Mouse (Mus musculus) hindbrain, embryonic 15.5 days (tissue): ENCODE results near the gene Pth1r. TPM values are rescaled to one million over a fixed set of nuclear protein-coding genes. Genes with fewer than 3 reads are reported as not detected.

Experiments used
- ATAC-seq: fragments of 200-750 bp; cut with Nextera tagmentation; 2 replicates; pipeline ENCODE4 v1.8.0; 2017; ENCODE audit warnings: low read depth, moderate number of reproducible peaks, moderate TSS enrichment; ENCODE audit not compliant: low FRiP score
- H3K27ac ChIP-seq: fragments of 300-500 bp; sonication (generic); replicated peaks from 2 replicates; pipeline ENCODE4 v1.5.1; 2015; ENCODE audit warnings: mild to moderate bottlenecking, inconsistent platforms
- H3K27me3 ChIP-seq: fragments of 300-500 bp; sonication (generic); 2 replicates; pipeline ENCODE4 v1.6.1; 2015; ENCODE audit warnings: control low read depth, inconsistent platforms
- H3K36me3 ChIP-seq: fragments of 300-500 bp; sonication (generic); 2 replicates; pipeline ENCODE4 v1.6.1; 2015; ENCODE audit warnings: control low read depth, inconsistent platforms
- H3K4me1 ChIP-seq: fragments of 300-500 bp; sonication (generic); replicated peaks from 2 replicates; pipeline ENCODE4 v1.6.1; 2015; ENCODE audit warnings: control low read depth, inconsistent platforms
- H3K4me2 ChIP-seq: fragments of 300-500 bp; sonication (generic); 2 replicates; pipeline ENCODE4 v1.6.1; 2015; ENCODE audit warnings: moderate library complexity, mild to moderate bottlenecking, inconsistent platforms
- H3K4me3 ChIP-seq: fragments of 300-500 bp; sonication (generic); 2 replicates; pipeline ENCODE4 v1.5.1; 2015; ENCODE audit warnings: mild to moderate bottlenecking, inconsistent platforms
- H3K9ac ChIP-seq: fragments of 300-500 bp; sonication (generic); 2 replicates; pipeline ENCODE4 v1.6.1; 2015; ENCODE audit warnings: inconsistent platforms
- H3K9me3 ChIP-seq: fragments of 300-500 bp; sonication (generic); 2 replicates; pipeline ENCODE4 v1.6.1; 2016; ENCODE audit warnings: control low read depth, inconsistent platforms
- WGBS: fragments of 180-500 bp; shearing (Covaris S2); methylation state at CpG from one replicate; pipeline ENCODE4 v1.1.7; 2015; 5-methylcytosine and 5-hydroxymethylcytosine counted together
- polyA plus RNA-seq: library from polyadenylated mRNA; unstranded; fragments of >200 nt; fragmentation: Nextera tagmentation; extraction: Ambion mirVana; gene quantifications from 2 replicates; pipeline ENCODE4 v1.2.1, GENCODE M21; 2015

Gene Pth1r
- polyA plus RNA-seq, 1 experiment from 2014 or later: 12.0 TPM

GRCm38 (mm10) chr9:110772336-110772735, 25.4 kb upstream of the Pth1r start:
- whole genome bisulfite sequencing: 94% methylated on average over 10 of the region's 10 CpGs
- no peak for ATAC-seq
- H3K9me3 ChIP-seq: no peaks in the 10 kb centered on the region

GRCm38 (mm10) chr9:110763405-110763804, 16.5 kb upstream of the Pth1r start:
- ATAC-seq: no peak
- Histone ChIP-seq H3K36me3 (no peaks in the 10 kb centered on the region), H3K4me2 (no peak overlapping the region), H3K4me3 (no peak overlapping the region), H3K9me3 (no peaks in the 10 kb centered on the region), H3K27me3 (no peaks in the 10 kb centered on the region), H3K4me1 (no peaks in the 10 kb centered on the region), H3K27ac (no peak overlapping the region), H3K9ac (no peak overlapping the region)
- 76% methylated on average over 2 of the region's 2 CpGs for WGBS

More at GRCm38 (mm10) chr9:110772336-110772735, 25.4 kb upstream of the Pth1r start:
- Histone ChIP-seq H3K4me3 (no peak overlapping the region), H3K27me3 (no peaks in the 10 kb centered on the region), H3K9ac (no peak overlapping the region), H3K4me1 (no peaks in the 10 kb centered on the region), H3K4me2 (no peak overlapping the region), H3K27ac (no peak overlapping the region), H3K36me3 (no peaks in the 10 kb centered on the region)

GRCm38 (mm10) chr9:110762763-110763162, 15.8 kb upstream of the Pth1r start:
- no peaks in the 10 kb centered on the region for H3K9me3 ChIP-seq
- H3K4me3 ChIP-seq: no peak overlapping the region
- H3K9ac ChIP-seq: no peak overlapping the region
- no peaks in the 10 kb centered on the region for H3K4me1 ChIP-seq
- H3K27ac ChIP-seq: no peak overlapping the region
- no peak for ATAC-seq
- H3K4me2 ChIP-seq: no peak overlapping the region
- 72% methylated on average over 10 of the region's 10 CpGs for WGBS
- H3K36me3 ChIP-seq: no peaks in the 10 kb centered on the region
- H3K27me3 ChIP-seq: no peaks in the 10 kb centered on the region

- Histone ChIP-seq H3K36me3 (no peaks in the 10 kb centered on the region), H3K4me2 (no peak overlapping the region), H3K4me1 (no peaks in the 10 kb centered on the region), H3K27ac (no peak overlapping the region), H3K9ac (no peak overlapping the region), H3K27me3 (no peaks in the 10 kb centered on the region), H3K9me3 (no peaks in the 10 kb centered on the region), H3K4me3 (no peak overlapping the region)
- no peak for ATAC-seq
- 80% methylated on average over 8 of the region's 8 CpGs for WGBS
Observed at GRCm38 (mm10) chr9:110760886-110761285, 13.9 kb upstream of the Pth1r start.

GRCm38 (mm10) chr9:110759265-110759664, 12.3 kb upstream of the Pth1r start:
- Histone ChIP-seq H3K4me3 (no peak overlapping the region), H3K9me3 (no peaks in the 10 kb centered on the region), H3K9ac (no peak overlapping the region), H3K27ac (no peak overlapping the region), H3K36me3 (no peaks in the 10 kb centered on the region), H3K4me1 (no peaks in the 10 kb centered on the region), H3K4me2 (no peak overlapping the region), H3K27me3 (no peaks in the 10 kb centered on the region)
- 69% methylated on average over 2 of the region's 2 CpGs for WGBS
- ATAC-seq: no peak

- H3K27ac ChIP-seq: no peak overlapping the region
- no peaks in the 10 kb centered on the region for H3K4me1 ChIP-seq
- no peak overlapping the region for H3K9ac ChIP-seq
- H3K27me3 ChIP-seq: no peaks in the 10 kb centered on the region
- 64% methylated on average over 8 of the region's 8 CpGs for WGBS
- H3K4me2 ChIP-seq: no peak overlapping the region
- H3K9me3 ChIP-seq: no peaks in the 10 kb centered on the region
- ATAC-seq: no peak
- no peaks in the 10 kb centered on the region for H3K36me3 ChIP-seq
- no peak overlapping the region for H3K4me3 ChIP-seq
Observed at GRCm38 (mm10) chr9:110758605-110759004, 11.7 kb upstream of the Pth1r start.

GRCm38 (mm10) chr9:110757816-110758215, 10.9 kb upstream of the Pth1r start:
- H3K4me3 ChIP-seq: no peak overlapping the region
- no peak overlapping the region for H3K9ac ChIP-seq
- H3K27ac ChIP-seq: no peak overlapping the region
- no peaks in the 10 kb centered on the region for H3K36me3 ChIP-seq
- WGBS: 84% methylated on average over 5 of the region's 5 CpGs
- H3K9me3 ChIP-seq: no peaks in the 10 kb centered on the region
- H3K4me2 ChIP-seq: no peak overlapping the region
- ATAC-seq: no peak
- no peaks in the 10 kb centered on the region for H3K27me3 ChIP-seq
- H3K4me1 ChIP-seq: no peaks in the 10 kb centered on the region

- no peaks in the 10 kb centered on the region for H3K9me3 ChIP-seq
- H3K36me3 ChIP-seq: no peaks in the 10 kb centered on the region
- 80% methylated on average over 4 of the region's 4 CpGs for WGBS
- ATAC-seq: no peak
- no peak overlapping the region for H3K9ac ChIP-seq
- H3K4me1 ChIP-seq: no peaks in the 10 kb centered on the region
- no peak overlapping the region for H3K4me3 ChIP-seq
- no peaks in the 10 kb centered on the region for H3K27me3 ChIP-seq
- no peak overlapping the region for H3K4me2 ChIP-seq
- H3K27ac ChIP-seq: no peak overlapping the region
Observed at GRCm38 (mm10) chr9:110753773-110754172, 6.8 kb upstream of the Pth1r start.

GRCm38 (mm10) chr9:110752917-110753435, 6.0 kb upstream of the Pth1r start:
- H3K9me3 ChIP-seq: no peaks in the 10 kb centered on the region
- H3K4me3 ChIP-seq: no peak overlapping the region
- WGBS: 62% methylated on average over 4 of the region's 4 CpGs
- H3K27ac ChIP-seq: no peak overlapping the region
- no peaks in the 10 kb centered on the region for H3K36me3 ChIP-seq
- no peaks in the 10 kb centered on the region for H3K27me3 ChIP-seq
- no peak overlapping the region for H3K4me2 ChIP-seq
- H3K4me1 ChIP-seq: no peaks in the 10 kb centered on the region
- H3K9ac ChIP-seq: no peak overlapping the region
- ATAC-seq: no peak

GRCm38 (mm10) chr9:110751412-110751811, 4.5 kb upstream of the Pth1r start:
- WGBS: 89% methylated on average over 5 of the region's 5 CpGs
- ATAC-seq: no peak

GRCm38 (mm10) chr9:110750404-110751187, 3.7 kb upstream of the Pth1r start:
- no peak for ATAC-seq
- 48% methylated on average over 14 of the region's 14 CpGs for WGBS
- H3K9me3 ChIP-seq: no peaks in the 10 kb centered on the region
- no peaks in the 10 kb centered on the region for H3K4me1 ChIP-seq
- H3K4me3 ChIP-seq: no peak overlapping the region
- no peak overlapping the region for H3K9ac ChIP-seq
- H3K27me3 ChIP-seq: 0 out of 2 replicates have a peak, but pooled peaks cover 3% of the 10 kb centered on the region
- H3K4me2 ChIP-seq: no peak overlapping the region
- no peak overlapping the region for H3K27ac ChIP-seq
- H3K36me3 ChIP-seq: no peaks in the 10 kb centered on the region

More at GRCm38 (mm10) chr9:110751412-110751811, 4.5 kb upstream of the Pth1r start:
- no peaks in the 10 kb centered on the region for H3K27me3 ChIP-seq
- no peak overlapping the region for H3K27ac ChIP-seq
- no peaks in the 10 kb centered on the region for H3K9me3 ChIP-seq
- no peaks in the 10 kb centered on the region for H3K4me1 ChIP-seq
- no peaks in the 10 kb centered on the region for H3K36me3 ChIP-seq
- H3K4me3 ChIP-seq: no peak overlapping the region
- H3K9ac ChIP-seq: no peak overlapping the region
- H3K4me2 ChIP-seq: no peak overlapping the region

- Histone ChIP-seq H3K4me1 (peaks cover 2% of the 10 kb centered on the region; the same call in 1 of the 2 replicates), H3K9ac (no peak overlapping the region), H3K4me3 (no peak overlapping the region), H3K9me3 (no peaks in the 10 kb centered on the region), H3K4me2 (no peak overlapping the region), H3K36me3 (no peaks in the 10 kb centered on the region), H3K27me3 (0 out of 2 replicates have a peak, but pooled peaks cover 6% of the 10 kb centered on the region), H3K27ac (no peak overlapping the region)
- 65% methylated on average over 2 of the region's 2 CpGs for WGBS
- ATAC-seq: no peak
Observed at GRCm38 (mm10) chr9:110748451-110748850, 1.5 kb upstream of the Pth1r start.
